Mouse (Mus musculus) megakaryocyte-erythroid progenitor cell, adult 5-6 weeks (primary cell): Measurements from ENCODE around the gene Rgcc. TPM values are rescaled to one million over a fixed set of nuclear protein-coding genes. Genes with fewer than 3 reads are reported as not detected.
A peak's percentile ranks its signal among the peaks of the same experiment; 100 is the strongest.

ENCODE experiments used
- ATAC-seq: replicated peaks from 2 replicates; pipeline ENCODE4 v1.8.0; 2016; ENCODE audit warnings: mild to moderate bottlenecking, inconsistent platforms; ENCODE audit not compliant: severe bottlenecking, poor library complexity, low FRiP score, low TSS enrichment
- total RNA-seq, 2 experiments: library from RNA; stranded (forward) in 1 of 2; stranded (reverse) in 1 of 2; fragments of 200-1000, 215-1000 nt in 1 of 2; fragments of >200 nt in 1 of 2; fragmentation: Nextera tagmentation in 1 of 2; gene quantifications; 2 replicates each; pipeline ENCODE4 v1.2.3; 2014 to 2017

Rgcc gene
- total RNA-seq (2014; fragmentation: Nextera tagmentation) (35.8 and 39.4 TPM in 2 replicates), total RNA-seq (2017) (18.5 and 30.4 TPM in 2 replicates)

DNA sequence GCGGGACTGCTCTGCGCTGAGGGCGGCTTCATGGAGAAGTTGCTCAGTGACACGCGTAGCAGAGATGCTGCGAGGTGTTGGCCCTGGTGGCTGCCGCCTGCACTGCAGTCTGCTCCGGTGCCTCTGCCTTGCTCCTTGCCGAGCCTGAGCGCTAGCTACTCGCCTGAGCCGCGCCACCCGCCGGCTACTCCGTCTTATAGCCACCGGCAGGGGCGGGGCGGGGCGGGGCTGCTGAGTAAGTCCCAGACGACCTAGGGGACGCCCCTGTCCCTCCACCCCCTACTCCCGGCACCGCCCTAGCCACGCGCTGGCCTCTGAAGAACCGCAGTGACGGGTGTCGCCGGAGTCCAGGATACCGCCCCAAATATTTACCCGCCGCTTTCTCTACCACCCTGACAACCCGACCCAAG lies at the start of gene Rgcc:
TSS of gene Rgcc (minus strand) at position 180 of the 410 bp plus-strand sequence.
- ATAC-seq, result peak; percentile 92

DNA sequence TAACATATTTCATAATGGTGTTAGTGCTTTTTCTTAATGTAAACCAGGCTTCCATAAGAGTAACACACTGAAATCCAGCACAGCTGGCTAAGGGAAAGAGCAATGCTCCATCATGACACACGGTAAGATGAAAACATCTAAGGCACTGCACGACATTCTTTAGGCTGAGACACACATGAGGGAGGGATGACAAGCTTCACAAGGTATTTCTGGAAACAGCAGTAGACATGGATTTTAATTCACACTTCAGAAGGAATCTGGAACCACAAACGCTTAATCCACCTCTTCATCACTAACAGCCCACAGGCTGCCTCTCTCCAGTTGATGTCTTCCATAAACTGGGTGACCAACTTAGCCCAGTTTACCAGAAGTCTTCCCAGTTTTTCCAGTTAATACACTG lies 44.9 kb upstream of the Rgcc start:
- no peak for ATAC-seq

DNA sequence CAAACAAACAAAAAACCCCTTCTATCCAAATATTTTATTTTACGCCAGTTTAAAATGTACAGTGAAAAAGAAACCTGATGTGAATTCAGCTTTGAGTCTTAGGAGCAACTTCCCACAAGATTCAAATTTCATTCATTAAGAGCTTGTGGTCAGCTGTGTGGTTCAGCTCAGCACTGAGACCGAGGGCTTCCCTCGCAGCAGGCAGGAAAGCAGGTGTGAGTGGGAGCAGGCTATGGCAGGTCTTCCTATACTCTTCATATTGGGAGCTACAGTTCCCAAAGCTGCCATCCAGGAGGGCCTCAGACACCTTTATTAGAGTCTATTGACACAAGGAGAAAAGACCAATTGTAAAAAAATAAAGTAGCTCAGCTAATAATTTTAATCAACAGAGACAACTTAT lies 34.2 kb upstream of the Rgcc start:
- ATAC-seq, result no peak

DNA sequence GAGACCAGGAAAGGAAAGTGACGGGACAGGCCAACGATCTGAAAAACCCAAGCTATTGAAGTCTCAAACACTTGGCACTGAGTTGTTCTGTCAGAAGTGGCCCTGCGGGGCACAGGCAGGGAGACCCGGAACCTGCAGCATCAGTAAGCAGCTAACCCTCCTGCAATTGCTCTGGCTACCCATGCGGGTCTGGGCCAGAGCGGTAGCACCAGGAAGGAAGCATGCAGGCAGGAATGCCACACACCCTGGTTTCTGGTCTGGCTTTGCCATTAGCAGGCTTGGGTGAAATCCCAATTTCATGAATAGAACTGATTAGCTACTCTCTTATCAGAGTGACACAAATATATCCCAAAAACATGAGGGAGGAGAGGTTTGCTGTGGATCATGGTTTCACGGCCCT lies 30.5 kb upstream of the Rgcc start:
- ATAC-seq, result no peak

DNA sequence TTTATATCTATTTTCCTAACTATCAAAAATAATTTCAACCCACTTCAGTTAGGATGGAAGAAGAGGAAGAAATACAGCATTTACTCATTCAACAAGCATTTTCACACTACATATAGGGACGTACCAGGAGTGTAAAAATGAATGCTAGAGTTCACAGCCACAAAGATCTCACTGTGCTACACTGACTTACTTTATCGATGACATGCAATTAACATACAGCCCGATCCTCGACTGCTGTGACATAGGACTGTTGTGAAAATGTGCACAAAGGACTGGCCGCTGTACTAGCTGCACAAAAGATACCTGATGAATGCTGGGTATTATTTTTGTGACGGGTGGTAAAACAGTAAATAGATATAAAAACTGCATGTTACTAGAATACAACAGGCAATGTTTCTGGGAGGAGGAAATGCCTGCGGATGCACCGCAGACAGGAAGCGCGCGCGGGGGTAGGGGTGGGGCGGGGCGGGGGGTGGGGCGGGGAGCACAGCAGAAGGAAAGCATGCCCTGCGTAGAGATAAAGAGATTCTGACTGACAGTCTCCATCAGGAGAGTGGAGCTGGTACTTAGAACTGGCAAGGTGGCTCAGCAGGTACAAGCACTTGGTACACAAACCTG lies 29.6 kb upstream of the Rgcc start:
- ATAC-seq, result peak; percentile 80

DNA sequence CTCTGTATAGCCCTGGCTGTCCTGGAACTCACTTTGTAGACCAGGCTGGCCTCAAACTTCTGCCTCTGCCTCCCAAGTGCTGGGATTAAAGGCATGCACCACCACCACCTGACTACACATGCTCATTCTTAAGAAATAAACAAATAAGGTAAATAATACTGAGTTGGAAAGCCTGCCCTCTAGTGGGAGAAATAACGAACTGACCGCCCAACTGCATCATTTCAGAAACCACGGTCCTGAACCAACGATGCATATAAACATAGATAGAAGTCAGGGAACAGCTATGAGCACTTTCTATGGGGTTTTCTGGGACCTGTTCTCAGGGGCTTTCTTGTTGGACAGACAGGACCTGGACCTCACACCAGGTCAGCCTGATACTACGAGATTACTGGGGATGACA lies 25.6 kb upstream of the Rgcc start:
- 0 out of 2 replicates have a peak, but pooled peaks have one; percentile 51 for ATAC-seq

DNA sequence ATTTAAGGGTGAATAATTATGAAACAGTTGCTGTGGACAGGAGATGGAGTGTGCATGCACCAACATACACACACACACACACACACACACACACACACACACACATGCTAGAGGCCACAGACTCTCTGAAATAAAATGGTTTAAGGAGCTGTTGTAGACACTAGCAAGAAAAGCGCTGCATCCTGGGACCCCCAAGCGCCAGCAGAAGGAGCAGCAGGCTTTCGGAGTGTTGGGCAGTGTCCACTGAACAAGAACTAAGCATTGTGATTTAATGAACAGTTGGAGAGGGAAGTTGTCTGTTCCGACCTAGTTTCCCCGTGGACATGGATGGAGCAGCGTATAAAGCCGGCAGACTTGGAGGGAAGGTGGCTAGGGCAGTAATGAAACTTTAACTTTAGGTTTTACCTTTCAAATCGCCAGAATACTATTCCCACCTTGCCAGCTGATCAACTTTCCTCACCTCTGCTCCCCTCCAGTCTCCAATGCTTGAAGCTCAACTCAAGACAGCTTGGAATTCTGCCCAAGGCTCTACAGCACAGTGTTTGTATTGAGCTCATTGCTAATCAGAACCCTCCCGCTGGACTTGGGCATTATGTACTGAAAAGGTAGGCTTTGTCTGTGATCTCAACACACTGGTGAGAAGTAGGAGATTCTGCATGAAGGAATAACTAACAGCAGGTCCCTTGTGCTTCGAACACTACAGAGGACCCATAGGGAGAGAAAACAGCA lies 22.8 kb upstream of the Rgcc start:
- ATAC-seq, result no peak

DNA sequence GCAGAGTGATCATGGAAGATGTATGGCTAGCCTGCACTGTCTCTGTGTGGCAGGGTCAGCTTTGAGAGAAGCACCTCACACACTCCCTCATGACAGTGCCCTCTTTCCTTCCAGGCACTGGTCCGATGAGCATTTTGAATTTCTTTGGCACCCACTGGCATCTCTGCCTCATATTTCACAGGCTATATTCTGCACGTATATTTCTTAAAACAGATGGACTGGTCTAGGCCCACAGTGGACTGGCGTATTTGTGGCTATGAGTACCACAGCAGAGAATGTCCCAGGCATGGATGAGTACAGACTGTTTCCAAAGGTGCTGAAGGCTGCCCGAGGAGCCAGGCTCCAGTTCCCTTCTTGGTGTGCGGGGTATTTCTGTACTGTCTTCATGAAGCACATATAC lies 20.4 kb upstream of the Rgcc start:
- no peak for ATAC-seq

DNA sequence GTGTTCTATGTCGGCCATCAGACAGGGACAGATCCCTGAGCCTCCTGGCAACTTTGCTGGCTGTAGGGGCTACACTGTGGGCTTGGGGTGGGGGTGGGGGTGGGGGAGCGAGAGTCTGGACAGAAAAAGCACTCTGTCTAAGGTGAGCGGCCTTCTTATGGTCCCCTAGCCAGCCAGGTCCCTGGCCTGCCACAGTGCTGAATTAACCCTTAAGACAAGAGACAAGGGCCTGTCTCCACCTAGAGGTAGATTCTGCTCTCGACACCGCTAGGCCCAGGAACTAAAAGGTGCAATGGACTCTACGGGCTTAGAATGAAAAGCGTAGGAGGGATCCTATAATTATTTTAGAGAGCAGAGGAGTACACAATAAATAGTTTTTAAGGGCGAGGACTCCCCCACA lies 19.7 kb upstream of the Rgcc start:
- ATAC-seq, result peak; percentile 91

DNA sequence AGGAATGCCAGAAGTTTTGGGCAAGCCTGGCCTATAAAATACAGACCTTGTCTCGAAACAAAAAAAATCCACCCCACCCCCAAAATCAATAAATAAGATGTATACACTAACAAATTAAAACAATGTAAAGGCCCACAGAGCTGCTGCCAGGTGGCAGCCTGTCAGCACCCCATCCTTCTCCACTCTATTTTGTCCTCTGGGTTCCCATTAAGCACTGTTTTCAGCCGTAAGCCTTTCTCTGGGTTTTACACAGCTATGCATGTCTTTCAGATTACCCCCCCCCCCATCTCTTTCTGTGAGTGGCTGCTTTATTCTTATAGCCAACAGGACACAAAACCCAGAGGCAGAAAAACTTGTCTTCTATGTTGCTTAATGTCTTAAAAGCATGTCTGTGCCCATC lies 16.2 kb upstream of the Rgcc start:
- no peak for ATAC-seq

DNA sequence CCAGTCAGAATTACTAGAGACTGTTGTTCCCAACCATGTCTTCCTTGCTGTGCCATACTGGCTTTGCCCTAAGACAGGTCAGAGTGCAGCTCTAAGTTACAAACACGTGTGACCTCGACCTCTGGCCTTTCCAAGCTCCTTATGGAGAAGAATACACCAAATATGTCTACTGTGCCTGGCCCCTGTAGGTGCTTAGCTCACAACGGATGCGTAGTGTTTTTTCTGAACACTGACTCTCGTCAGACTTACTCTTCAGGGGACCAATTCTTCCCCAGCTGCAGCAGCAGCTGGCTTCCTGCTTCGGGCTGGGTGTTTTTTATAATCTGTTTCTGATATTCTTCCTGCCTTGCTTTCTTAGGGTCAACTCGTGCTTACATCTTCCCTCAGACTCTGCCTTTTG lies 14.4 kb upstream of the Rgcc start:
- no peak for ATAC-seq

DNA sequence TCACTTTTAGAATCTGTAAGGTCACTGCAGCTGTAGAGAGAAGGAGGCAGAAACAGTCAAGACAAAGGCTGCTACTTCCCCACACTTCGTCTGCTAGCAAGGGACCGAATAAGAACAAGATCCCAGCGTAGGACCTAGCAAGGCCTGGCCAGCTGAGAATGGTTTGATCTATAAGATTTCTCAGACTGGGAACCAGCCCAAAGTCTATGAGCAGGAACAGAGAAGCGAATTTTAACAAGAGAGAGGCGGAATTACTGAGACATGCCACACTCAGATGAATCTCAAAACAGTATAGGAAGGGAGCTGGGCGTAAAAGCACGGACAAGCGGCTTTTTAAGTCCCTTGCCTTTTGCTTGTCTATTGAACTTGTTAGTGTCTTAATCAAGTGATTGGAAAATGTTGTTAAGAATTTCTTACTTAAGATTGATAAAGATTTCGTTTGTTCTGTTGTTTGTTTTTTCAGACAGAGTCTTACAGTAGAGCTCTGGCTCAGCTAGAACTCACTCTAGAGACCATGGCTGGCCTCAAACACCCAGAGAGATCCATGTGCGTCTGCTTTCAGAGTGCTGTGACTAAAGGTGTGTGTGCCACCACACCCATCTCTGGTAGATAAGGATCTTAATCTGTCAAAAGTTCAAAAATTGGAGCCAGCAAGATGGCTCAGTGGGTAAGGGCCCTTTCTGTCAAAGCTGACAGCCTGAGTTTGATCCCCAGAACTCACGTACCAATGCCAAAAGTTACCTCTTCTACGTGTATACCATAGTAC lies 13.0 kb upstream of the Rgcc start:
- ATAC-seq, result no peak

DNA sequence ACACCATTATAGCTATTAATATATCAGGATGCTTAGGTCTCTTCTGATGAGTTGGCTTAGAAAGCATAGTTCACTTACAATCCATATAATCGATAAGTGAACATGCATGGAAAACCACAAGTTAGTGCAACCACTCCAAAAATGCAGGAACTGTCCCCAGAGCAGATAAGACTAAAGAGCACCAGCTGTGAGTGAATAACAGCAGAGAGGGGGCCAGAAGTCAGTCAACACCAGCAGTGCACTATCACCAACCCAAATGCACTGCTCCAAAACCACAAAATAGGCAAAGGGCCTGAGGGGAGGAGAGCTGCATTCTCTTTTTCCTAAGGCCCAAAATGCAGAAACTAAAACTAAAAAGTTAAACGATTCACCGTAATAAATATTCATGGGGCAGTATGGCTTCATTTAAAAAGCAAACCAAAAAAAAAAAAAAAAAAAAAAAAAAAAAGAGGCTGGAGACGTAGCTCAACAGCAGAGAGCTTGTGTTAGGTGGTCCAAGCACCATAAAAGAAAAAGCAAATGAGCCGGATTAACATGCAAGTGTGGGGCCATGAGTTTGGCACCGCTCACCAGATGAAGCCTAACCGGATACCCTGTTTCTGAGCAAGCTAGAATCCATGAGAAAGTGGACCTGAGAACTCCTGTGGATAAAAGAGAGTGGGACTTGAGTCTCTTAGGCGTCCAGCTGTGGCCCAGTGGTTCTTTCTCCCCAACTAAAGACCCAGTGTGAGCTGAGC lies 12.2 kb upstream of the Rgcc start:
- peak; percentile 91 for ATAC-seq

DNA sequence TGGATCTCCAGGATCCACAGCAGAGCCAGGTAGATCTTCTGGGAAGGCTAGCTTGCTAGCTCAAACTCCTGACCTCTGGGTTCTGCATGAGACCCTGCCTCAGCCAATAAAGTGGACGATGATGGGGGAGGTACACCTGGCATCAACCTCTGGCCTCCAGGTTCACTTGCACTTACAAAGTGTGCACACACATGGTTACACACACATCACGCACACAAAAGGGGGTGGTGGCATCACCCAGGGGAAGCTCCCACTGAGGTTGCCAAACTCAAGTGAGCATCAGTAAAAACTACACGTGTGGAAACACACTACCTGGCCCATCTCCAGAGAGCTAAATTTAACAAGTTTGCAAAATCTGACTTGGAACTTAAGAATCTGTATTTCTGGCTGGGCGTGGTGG lies 11.3 kb upstream of the Rgcc start:
- ATAC-seq, result no peak

DNA sequence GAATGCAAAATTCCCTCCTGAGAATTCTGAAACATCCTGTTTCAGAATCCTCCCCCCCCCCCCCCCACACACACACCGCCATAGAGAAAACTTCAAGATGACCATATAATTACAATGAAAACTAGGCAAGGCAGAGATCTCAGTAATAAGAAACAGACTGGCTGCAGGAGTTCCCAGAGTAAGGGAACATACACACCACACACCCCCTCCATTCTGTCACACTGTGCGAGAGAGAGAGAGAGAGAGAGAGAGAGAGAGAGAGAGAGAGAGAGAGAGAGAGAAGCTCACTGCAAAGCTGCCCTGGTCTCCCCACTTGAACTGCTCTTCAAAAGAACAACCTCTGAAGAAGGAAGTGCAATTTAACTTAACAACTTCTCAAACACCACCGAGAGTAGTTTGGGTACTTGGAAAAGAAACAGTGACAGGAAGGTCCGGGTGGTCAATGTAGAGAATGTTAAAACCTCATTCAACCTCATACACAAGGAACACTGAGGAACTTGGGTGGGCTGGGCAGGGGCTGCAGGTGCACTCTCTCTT lies 10.5 kb upstream of the Rgcc start:
- ATAC-seq, result no peak

DNA sequence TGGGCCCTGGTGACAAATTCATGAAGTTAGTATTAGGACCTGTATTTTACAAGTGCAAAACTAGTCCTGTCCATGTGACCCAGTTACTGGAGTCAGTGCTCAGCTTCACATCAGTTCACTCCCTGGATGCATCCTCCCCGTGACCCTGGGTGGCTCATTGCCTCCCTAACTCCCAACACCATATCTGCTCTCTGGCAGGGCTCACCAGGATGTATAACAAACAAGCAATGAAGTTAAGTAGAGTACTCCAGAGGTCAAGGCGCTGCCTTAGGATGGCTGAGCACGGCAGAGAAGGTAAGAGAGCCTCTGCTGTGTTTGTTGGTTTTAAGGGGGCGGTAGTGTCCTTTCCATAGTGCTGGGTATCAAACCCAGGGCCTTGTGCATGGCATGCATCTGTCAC lies 7.7 kb upstream of the Rgcc start:
- ATAC-seq, result no peak

DNA sequence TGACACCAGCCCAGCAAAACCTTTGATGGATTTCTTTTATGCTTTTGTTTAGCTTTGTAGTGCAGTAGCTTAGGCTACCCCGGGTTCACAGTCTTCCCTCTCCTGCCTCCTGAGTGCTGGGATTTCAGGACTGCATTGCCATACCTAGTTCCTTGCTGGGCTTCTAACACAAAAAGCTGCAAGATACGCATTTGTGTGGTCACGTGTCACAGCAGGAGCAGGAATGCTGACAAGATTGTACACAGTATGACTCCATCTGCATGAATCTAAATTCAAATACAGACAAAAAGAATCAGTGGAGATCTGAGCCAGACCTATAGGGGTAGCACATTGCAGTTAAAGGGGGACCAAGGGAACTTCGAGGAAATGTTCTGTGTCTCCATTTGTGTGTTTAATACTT lies 6.9 kb upstream of the Rgcc start:
- no peak for ATAC-seq

DNA sequence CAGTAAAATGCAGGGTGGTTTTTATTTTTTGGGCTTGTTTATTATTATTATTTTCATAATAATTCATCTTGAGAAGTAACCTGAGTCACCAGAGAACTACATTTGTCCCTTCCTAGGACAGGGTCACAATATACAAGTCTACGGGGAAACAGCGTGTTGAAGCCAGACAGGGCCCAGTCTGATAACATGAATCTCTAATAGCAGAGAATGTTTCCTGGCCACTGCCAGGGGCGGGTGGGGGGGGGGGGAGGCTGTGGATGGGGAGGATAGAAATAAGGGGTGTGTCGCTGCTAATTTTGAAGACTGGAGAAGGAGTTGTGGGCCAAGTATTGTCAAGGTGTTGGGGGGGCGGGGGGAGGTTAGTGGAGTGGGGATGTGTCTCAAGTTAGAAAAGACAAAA lies 6.5 kb upstream of the Rgcc start:
- ATAC-seq, result peak; percentile 69

DNA sequence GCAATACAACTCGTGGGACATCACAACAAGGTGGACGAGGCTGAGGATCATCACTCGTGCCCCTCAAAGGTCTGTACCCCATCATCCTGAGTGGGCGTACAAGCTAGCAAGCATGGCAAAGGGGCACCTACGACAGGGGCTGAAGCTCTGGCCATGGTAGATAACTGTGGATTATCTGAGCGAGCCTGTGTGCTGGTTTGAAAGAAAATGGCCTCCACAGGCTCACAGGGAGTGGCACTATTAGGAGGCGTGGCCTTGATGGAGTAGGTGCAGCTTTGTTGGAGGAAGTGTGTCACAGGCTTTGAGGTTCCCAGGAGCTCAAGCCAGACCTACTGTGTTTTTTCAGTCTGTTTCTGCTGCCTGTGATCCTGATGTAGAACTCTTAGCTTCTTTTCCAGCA lies 5.7 kb upstream of the Rgcc start:
- ATAC-seq, result peak; percentile 65
